Mouse (Mus musculus): Measurements from ENCODE around the gene H2-Q6. TPM values are rescaled to one million over a fixed set of nuclear protein-coding genes. Genes with fewer than 3 reads are reported as not detected.
"Not testable (repeated sequence)": the region's sequence is repeated elsewhere in the genome, so short reads cannot be mapped to it uniquely, and the experiment has no call there.

The H2-Q6 gene
- polyA plus RNA-seq, 1 experiment from 2014 or later, result 22.7 TPM

DNA sequence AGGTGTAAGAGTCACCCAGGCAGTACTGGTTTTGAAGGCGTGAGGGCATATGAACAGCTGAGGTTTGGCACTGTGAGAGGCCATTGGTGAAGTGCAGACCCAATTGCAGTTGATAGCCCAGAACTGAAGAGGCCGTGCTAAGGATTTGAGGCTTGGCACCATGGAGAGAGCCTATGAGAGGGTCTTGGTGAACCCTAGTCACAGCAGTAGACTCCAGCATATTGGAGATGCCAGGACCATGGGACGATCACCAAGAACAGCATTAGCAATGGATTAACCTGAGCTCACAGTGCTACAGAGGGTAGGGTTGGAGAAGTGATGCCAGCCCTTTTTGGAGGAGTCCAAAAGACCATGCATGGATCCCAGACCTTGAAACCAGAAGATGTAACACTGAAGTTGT is 7.5 kb downstream of the H2-Q6 start:
- not testable (repeated sequence) for DNase-seq (ENCODE audit: low spot score)

DNA sequence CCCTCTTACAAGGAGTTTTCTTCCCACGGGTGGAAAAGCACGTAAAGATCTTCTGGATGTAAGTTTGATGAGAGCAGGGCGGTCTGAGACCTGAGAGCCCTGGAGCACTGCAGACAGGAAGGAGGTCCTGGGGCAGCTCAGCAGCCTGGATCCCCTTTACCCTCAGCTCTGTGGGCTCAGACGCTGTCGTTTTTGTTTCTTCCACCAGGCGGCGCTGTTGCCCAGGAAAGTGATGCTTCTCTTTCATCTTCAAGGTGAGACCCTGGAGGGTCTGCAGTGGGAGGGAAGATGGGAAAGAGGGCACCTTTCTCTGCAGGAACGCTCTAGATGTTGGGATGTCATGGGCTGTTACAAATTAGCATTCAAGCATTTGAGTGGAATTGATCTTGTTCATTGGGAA is 10.2 kb downstream of the H2-Q6 start:
- DNase-seq (ENCODE audit: low spot score), result peak; percentile 69

DNA sequence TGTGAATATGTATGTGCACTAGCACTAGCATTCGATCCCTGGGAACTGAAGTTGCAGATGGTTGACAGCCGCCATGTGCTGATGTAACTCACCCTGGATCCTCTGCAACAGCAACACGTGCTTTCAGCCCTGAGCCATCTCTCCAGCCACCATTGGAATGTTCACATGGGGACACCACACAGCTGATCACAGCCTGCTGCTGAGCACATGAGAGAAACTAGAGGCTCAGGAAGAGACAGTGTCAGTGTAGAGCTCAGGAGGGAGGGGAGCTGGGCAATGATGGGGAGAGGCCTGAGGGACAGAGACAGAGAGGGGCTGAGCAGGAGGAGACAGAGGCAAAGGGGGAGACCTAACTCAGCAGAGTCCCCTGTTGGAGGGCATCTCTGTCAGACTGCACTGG is 10.9 kb downstream of the H2-Q6 start:
- DNase-seq (ENCODE audit: low spot score), result not testable (repeated sequence)

DNA sequence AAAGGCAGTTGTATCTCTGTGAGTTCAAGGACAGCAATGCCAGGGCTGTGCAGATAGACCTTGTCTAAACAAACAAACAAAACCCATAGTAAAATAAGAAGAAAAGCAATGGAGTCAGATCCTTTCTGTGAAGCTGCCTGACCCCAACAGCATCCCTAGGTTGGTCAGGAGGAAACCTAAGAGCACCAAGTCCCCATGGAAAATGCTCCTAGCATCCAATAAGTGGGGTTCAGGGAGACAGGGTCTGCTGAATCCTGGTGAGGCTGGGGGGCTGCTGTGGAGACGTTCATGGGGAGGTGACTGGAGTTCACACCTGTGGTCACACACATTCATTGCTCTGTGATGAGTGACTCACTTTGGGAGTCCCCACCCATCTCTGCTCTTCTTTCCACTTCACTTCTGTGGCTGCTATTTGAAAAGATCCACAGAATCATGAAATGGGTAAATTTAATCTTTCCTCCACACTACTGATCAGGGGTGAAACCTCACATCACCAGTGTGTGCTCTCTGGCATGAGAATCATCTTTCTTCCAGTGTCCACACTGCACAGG is 12.8 kb downstream of the H2-Q6 start:
- not testable (repeated sequence) for DNase-seq (ENCODE audit: low spot score)

DNA sequence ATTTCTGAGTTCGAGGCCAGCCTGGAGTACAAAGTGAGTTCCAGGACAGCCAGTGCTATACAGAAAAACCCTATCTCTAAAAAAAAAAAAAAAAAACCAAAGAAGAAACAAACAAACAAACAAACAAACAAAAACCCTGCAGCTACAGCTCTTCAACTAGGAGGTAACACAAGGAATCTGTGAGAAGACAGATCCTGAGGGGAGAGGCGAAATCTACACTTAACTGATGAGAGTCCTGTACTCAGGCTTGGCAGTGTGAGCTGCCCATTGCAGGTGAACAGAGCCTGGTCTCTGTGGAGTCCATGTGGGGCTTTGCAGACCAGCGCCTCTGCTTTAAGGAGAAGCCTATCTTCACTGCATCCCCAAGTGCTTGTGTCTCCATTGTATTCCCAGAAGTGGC is 13.7 kb downstream of the H2-Q6 start:
- DNase-seq (ENCODE audit: low spot score), result not testable (repeated sequence)

DNA sequence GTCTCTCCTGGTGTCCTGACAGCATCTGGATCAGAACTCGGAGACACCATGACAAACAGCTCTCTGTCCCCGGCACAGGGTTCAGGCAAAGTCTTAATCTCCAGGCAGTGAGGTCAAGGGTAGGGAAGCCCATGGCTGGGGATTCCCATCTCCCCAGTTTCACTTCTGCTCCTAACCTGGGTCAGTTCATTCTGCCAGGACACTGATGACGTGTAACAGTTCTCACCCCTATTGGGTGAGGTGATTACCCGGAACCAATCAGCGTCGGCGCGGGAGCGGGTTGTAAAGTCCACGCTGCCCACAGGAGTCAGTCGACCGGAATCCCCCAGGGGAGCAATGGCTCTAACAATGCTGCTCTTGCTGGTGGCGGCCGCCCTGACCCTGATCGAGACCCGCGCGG is 14.2 kb downstream of the H2-Q6 start, which contains the start of gene H2-Q7:
Gene H2-Q7, plus strand, starts transcription at position 271 of the 400 bp plus-strand sequence.
- DNase-seq (ENCODE audit: low spot score), result peak; percentile 4

DNA sequence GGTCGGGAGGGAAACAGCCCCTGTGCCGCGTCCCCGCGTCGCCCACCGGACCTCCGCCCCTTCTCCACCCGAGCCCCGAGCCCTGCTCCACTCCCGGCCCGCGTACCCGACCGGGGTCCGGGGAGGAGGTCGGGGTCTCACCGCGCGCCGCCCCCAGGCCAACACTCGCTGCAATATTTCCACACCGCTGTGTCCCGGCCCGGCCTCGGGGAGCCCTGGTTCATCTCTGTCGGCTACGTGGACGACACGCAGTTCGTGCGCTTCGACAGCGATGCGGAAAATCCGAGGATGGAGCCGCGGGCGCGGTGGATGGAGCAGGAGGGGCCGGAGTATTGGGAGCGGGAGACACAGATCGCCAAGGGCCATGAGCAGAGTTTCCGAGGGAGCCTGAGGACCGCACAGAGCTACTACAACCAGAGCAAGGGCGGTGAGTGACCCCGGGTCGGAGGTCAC is 14.7 kb downstream of the H2-Q6 start:
- not testable (repeated sequence) for DNase-seq (ENCODE audit: low spot score)

DNA sequence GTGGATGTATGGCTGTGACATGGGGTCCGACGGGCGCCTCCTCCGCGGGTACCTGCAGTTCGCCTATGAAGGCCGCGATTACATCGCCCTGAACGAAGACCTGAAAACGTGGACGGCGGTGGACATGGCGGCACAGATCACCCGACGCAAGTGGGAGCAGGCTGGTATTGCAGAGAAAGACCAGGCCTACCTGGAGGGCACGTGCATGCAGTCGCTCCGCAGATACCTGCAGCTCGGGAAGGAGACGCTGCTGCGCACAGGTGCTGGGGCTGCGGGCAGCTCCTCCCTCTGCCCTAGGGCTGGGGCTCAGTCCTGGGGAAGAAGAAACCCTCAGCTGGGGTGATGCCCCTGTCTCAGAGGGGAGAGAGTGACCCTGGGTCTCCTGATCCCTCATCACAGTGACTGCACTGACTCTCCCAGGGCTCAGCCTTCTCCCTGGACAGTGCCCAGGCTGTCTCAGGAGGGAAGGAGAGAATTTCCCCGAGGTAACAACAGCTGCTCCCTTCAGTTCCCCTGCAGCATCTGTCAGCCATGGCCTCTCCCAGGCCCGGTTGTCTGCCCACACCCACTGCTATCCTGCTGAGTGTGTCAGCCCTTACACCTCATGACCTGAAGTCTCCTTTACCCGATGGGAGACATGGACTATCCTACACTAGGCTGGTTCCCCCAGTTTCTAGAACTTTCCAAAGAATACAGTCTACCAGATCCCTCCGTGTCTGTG is 15.4 kb downstream of the H2-Q6 start:
- not testable (repeated sequence) for DNase-seq (ENCODE audit: low spot score)

DNA sequence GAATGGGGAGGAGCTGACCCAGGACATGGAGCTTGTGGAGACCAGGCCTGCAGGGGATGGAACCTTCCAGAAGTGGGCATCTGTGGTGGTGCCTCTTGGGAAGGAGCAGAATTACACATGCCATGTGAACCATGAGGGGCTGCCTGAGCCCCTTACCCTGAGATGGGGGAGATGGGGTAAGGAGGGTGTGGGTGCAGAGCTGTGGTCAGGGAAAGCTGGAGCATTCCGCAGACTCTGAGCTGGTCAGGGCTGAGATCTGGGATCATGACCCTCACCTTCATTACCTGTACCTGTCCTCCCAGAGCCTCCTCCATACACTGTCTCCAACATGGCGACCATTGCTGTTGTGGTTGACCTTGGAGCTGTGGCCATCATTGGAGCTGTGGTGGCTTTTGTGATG is 17.7 kb downstream of the H2-Q6 start:
- not testable (repeated sequence) for DNase-seq (ENCODE audit: low spot score)

DNA sequence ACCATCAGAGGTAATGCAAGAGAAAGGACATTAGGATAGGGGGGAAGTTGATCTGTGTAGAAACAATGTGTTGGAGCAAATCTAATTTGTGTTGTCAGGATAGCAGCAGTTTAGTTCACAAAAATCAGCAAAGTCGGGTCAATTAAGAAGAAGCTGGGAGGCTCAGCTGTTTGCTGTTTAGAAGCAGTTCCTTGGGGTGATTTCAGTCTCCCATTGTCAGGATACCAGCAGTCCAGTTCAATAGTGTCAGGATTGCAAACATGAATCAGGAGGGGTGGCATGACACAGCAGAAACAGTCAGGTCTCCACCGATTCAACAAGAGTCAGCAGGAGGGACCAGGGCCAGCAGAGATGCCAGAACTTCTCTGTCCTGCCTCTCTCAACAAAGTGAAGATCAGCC is 19.9 kb downstream of the H2-Q6 start:
- DNase-seq (ENCODE audit: low spot score), result not testable (repeated sequence)

DNA sequence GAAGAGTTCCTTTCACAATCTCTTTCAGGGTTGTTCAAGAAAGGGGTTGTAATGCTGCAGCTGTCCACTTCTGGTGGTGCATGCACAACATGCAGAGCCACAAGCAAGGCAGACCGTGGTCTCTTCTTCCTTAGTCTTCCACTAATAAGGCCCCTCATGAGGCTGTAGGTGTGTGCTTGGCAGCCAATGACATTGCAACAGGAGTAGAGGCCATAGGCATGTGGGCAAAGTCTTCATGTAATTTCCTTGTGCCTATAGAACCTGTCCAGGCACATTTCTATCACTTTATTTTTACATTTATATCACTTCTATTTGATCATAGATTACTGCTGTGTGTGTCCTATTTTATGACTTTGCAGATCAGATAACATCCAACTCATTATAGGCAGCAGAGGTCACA is 33.6 kb downstream of the H2-Q6 start:
- DNase-seq (ENCODE audit: low spot score), result not testable (repeated sequence)

DNA sequence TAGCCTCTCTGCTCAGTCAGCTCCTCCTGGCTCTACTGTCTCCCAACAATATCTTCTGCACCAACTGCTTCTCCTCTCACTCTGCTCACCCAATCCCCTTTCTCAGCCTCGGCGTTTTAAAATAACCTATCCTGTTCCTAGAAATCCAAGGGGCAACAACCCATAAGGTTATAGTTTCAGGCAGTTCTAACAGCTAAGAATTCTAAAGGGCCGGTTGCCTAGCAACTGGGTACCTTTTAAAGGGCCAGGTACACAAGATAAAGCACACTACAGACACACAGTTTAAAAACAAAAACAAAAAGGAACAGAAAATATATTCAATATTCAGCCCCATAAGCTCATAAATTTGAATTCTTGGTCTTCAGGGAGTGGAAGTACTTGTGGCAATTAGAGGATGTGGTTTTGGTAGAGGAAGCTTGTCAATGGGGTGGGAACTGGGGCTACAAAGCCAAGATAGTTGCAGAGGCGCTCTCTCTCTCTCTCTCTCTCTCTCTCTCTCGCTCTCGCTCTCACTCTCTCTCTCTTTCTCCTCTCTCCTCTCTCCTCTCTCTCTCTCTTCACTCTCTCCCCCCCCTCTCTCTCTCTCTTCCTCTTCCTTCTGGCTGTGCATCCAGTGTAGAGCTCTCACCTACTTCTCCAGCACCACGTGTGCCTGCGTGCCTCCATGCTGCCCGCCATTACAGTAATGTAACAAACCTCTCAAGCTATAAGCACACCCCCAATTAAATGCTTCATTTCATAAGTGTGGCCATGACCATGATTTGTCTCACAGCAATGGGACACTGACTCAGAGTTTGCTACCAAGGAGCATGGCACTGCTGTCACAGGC is 36.1 kb downstream of the H2-Q6 start:
- DNase-seq (ENCODE audit: low spot score), result not testable (repeated sequence)

DNA sequence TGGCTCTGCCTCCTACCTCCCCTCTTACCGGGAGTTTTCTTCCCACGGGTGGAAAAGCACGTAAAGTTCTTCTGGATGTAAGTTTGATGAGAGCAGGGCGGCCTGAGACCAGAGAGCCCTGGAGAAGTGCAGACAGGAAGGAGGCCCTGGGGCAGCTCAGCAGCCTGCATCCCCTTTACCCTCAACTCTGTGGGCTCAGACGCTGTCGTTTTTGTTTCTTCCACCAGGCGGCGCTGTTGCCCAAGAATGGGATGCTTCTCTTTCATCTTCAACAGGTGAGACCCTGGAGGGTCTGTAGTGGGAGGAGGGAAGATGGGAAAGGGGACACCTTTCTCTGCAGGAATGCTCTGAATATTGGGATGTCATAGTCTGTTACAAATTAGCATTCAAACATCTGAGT is 41.0 kb downstream of the H2-Q6 start:
- peak; percentile 67 for DNase-seq (ENCODE audit: low spot score)

DNA sequence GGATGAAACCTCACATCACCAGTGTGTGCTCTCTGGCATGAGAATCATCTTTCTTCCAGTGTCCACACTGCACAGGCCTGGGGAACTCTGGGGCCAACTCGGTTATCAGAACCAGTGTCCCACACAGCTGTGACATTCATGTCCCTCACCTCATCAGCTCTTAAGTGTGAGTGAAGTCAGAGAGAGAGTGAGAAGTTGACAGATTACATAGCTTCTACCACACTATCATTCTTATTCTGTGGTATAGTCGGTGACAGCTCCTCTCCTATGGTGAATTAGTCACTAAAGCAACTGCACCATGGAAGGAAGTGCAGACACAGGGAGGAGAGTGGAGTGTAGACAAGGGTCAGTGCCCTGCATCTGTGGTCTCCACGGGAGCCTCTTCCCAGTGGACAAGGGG is 44.3 kb downstream of the H2-Q6 start:
- not testable (repeated sequence) for DNase-seq (ENCODE audit: low spot score)

DNA sequence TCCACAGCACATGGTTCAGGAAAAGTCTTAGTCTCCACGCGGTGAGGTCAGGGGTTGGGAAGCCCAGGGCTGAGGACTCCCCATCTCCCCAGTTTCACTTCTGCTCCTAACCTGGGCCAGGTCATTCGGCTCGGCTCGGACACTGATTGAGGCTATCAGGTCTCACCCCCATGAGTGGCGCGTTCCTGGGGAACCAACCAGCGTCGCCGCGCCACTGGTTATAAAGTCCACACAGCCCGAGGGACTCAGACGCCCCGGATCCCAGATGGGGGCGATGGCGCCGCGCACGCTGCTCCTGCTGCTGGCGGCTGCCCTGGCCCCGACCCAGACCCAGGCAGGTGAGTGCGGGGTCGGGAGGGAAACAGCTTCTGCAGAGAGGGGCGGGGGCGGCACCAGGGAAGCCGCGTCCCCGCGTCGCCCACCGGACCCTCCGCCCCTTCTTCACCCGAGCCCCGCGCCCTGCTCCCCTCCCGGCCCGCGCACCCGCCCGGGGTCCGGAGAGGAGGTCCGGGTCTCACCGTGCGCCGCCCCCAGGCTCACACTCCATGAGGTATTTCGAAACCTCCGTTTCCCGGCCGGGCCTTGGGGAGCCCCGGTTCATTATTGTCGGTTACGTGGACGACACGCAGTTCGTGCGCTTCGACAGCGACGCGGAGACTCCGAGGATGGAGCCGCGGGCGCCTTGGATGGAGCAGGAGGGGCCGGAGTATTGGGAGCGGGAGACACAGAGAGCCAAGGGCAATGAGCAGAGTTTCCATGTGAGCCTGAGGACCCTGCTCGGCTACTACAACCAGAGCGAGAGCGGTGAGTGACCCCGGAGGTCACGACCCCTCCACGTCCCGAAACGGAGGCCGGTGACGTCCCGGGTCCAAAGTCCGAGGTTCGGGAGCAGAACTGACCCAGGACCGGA is 45.4 kb downstream of the H2-Q6 start, which contains the start of gene H2-Q10:
Gene H2-Q10, plus strand, starts transcription at position 248 of the 910 bp plus-strand sequence.
- no peak for DNase-seq (ENCODE audit: low spot score)

Other genes with a start within 250 kb of the H2-Q6 start
- gene Aif1, start 248.8 kb upstream of the H2-Q6 start, polyA plus RNA-seq (2015; fragmentation: Nextera tagmentation; extraction: Ambion mirVana), result 45.2 and 47.2 TPM in 2 replicates
- gene Lst1, start 236.4 kb upstream of the H2-Q6 start, polyA plus RNA-seq (2015; fragmentation: Nextera tagmentation; extraction: Ambion mirVana), result 35.3 and 41.8 TPM in 2 replicates
- 144 and 167 TPM in 2 replicates for gene Ltb, start 230.4 kb upstream of the H2-Q6 start, polyA plus RNA-seq (2015; fragmentation: Nextera tagmentation; extraction: Ambion mirVana)
- gene Tnf, start 222.8 kb upstream of the H2-Q6 start, polyA plus RNA-seq (2015; fragmentation: Nextera tagmentation; extraction: Ambion mirVana), result 4.2 and 5.7 TPM in 2 replicates
- 4.4 and 4.7 TPM in 2 replicates for gene Lta, start 219.5 kb upstream of the H2-Q6 start, polyA plus RNA-seq (2015; fragmentation: Nextera tagmentation; extraction: Ambion mirVana)
- gene Gm16181, start 204.0 kb upstream of the H2-Q6 start, polyA plus RNA-seq (2015; fragmentation: Nextera tagmentation; extraction: Ambion mirVana), result 0.26 and 0.69 TPM in 2 replicates
- 1.3 and 1.8 TPM in 2 replicates for gene Atp6v1g2, start 191.2 kb upstream of the H2-Q6 start, polyA plus RNA-seq (2015; fragmentation: Nextera tagmentation; extraction: Ambion mirVana)
- 14.0 and 16.8 TPM in 2 replicates for gene Nfkbil1, start 189.1 kb upstream of the H2-Q6 start, polyA plus RNA-seq (2015; fragmentation: Nextera tagmentation; extraction: Ambion mirVana)
- 423 and 446 TPM in 2 replicates for gene Ddx39b, start 183.1 kb upstream of the H2-Q6 start, polyA plus RNA-seq (2015; fragmentation: Nextera tagmentation; extraction: Ambion mirVana)
- 441 and 555 TPM in 2 replicates for gene H2-D1, start 162.1 kb upstream of the H2-Q6 start, polyA plus RNA-seq (2015; fragmentation: Nextera tagmentation; extraction: Ambion mirVana)
- 1.4 and 1.9 TPM in 2 replicates for gene H2-Q1, start 104.4 kb upstream of the H2-Q6 start, polyA plus RNA-seq (2015; fragmentation: Nextera tagmentation; extraction: Ambion mirVana)
- gene H2-Q2, start 82.6 kb upstream of the H2-Q6 start, polyA plus RNA-seq (2015; fragmentation: Nextera tagmentation; extraction: Ambion mirVana), result 68.4 and 69.8 TPM in 2 replicates
- gene H2-Q4, start 45.2 kb upstream of the H2-Q6 start, polyA plus RNA-seq (2015; fragmentation: Nextera tagmentation; extraction: Ambion mirVana), result 15.1 and 18.4 TPM in 2 replicates
- gene H2-Q7, start 14.3 kb downstream of the H2-Q6 start, polyA plus RNA-seq (2015; fragmentation: Nextera tagmentation; extraction: Ambion mirVana), result 37.3 and 38.8 TPM in 2 replicates
- gene H2-Q10, start 45.2 kb downstream of the H2-Q6 start, polyA plus RNA-seq (2015; fragmentation: Nextera tagmentation; extraction: Ambion mirVana), result 3.3 and 3.8 TPM in 2 replicates
- 0.44 and 0.62 TPM in 2 replicates for gene Pou5f1, start 81.2 kb downstream of the H2-Q6 start, polyA plus RNA-seq (2015; fragmentation: Nextera tagmentation; extraction: Ambion mirVana)
- 75.9 and 80.4 TPM in 2 replicates for gene Tcf19, start 92.0 kb downstream of the H2-Q6 start, polyA plus RNA-seq (2015; fragmentation: Nextera tagmentation; extraction: Ambion mirVana)
- gene Cchcr1, start 92.2 kb downstream of the H2-Q6 start, polyA plus RNA-seq (2015; fragmentation: Nextera tagmentation; extraction: Ambion mirVana), result 8.7 and 9.8 TPM in 2 replicates
- 10.2 and 12.7 TPM in 2 replicates for gene Psors1c2, start 108.4 kb downstream of the H2-Q6 start, polyA plus RNA-seq (2015; fragmentation: Nextera tagmentation; extraction: Ambion mirVana)
- gene Cdsn, start 127.3 kb downstream of the H2-Q6 start, polyA plus RNA-seq (2015; fragmentation: Nextera tagmentation; extraction: Ambion mirVana), result 0.22 and 0.28 TPM in 2 replicates
- 1.3 and 6.3 TPM in 2 replicates for gene 2300002M23Rik, start 142.6 kb downstream of the H2-Q6 start, polyA plus RNA-seq (2015; fragmentation: Nextera tagmentation; extraction: Ambion mirVana)
- gene Sfta2, start 176.7 kb downstream of the H2-Q6 start, polyA plus RNA-seq (2015; fragmentation: Nextera tagmentation; extraction: Ambion mirVana), result not detected in 2 replicates
- gene Gm9573, start 201.8 kb downstream of the H2-Q6 start, polyA plus RNA-seq (2015; fragmentation: Nextera tagmentation; extraction: Ambion mirVana), result 0.18 and 0.23 TPM in 2 replicates
- 0.10 and 0.17 TPM in 2 replicates for gene Mucl3, start 218.8 kb downstream of the H2-Q6 start, polyA plus RNA-seq (2015; fragmentation: Nextera tagmentation; extraction: Ambion mirVana)
- 22.5 and 27.0 TPM in 2 replicates for gene Vars2, start 242.7 kb downstream of the H2-Q6 start, polyA plus RNA-seq (2015; fragmentation: Nextera tagmentation; extraction: Ambion mirVana)
- 267 and 319 TPM in 2 replicates for gene Gtf2h4, start 248.9 kb downstream of the H2-Q6 start, polyA plus RNA-seq (2015; fragmentation: Nextera tagmentation; extraction: Ambion mirVana)

Data from thymus, postnatal 0 days (tissue).